Mouse (Mus musculus): ENCODE results near the gene Tbl2.

GRCm38 (mm10) chr5:135180796-135181195, 31.3 kb downstream of the Tbl2 start:
- TF ChIP-seq POLR2A (IDR thresholded peaks at IDR 0.05; ENCODE audit: borderline replicate concordance, extremely low read depth, low read depth, low read length) (no peak), CTCF (IDR thresholded peaks at IDR 0.05; ENCODE audit: insufficient read depth, low read length) (no peak)
